Mouse (Mus musculus): ENCODE data around the gene Ehmt1. TPM values are rescaled to one million over a fixed set of nuclear protein-coding genes. Genes with fewer than 3 reads are reported as not detected.

Gene Ehmt1
- polyA plus RNA-seq, 1 experiment: 110 TPM

- Histone ChIP-seq H3K27me3 (ENCODE audit: control insufficient read depth, insufficient read depth, low read length) (no peaks in the 10 kb centered on the region), H3K36me3 (ENCODE audit: control insufficient read depth, insufficient read depth, low read length) (peaks cover 46% of the 10 kb centered on the region), H3K4me3 (ENCODE audit: control insufficient read depth, insufficient read depth, low read length) (no peak overlapping the region), H3K27ac (ENCODE audit: control insufficient read depth, insufficient read depth, low read length) (no peak overlapping the region), H3K4me1 (replicated peaks; ENCODE audit: control insufficient read depth, insufficient read depth, low read length) (no peaks in the 10 kb centered on the region)
- whole genome bisulfite sequencing: 89% methylated on average over 1 of the region's 1 CpGs
- TF ChIP-seq POLR2A (IDR thresholded peaks at IDR 0.05; ENCODE audit: control insufficient read depth, extremely low read depth, insufficient read depth, low read length, poor library complexity) (no peak), CTCF (IDR thresholded peaks at IDR 0.05; ENCODE audit: borderline replicate concordance, control insufficient read depth, extremely low read depth, insufficient read depth, low read length, poor library complexity) (no peak)
- no peak for DNase-seq
These were observed 72.9 kb downstream of the Ehmt1 start for GRCm38 (mm10) chr2:24846557-24846956.

GRCm38 (mm10) chr2:24845256-24845655 lies 74.2 kb downstream of the Ehmt1 start:
- H3K27ac ChIP-seq (ENCODE audit: control insufficient read depth, insufficient read depth, low read length): no peak overlapping the region
- 74% methylated on average over 1 of the region's 1 CpGs for WGBS
- no peaks in the 10 kb centered on the region for H3K27me3 ChIP-seq (ENCODE audit: control insufficient read depth, insufficient read depth, low read length)
- peaks cover 48% of the 10 kb centered on the region for H3K36me3 ChIP-seq (ENCODE audit: control insufficient read depth, insufficient read depth, low read length)
- no peak for TF ChIP-seq POLR2A (IDR thresholded peaks at IDR 0.05; ENCODE audit: control insufficient read depth, extremely low read depth, insufficient read depth, low read length, poor library complexity)
- no peak for TF ChIP-seq CTCF (IDR thresholded peaks at IDR 0.05; ENCODE audit: borderline replicate concordance, control insufficient read depth, extremely low read depth, insufficient read depth, low read length, poor library complexity)
- DNase-seq: no peak
- no peaks in the 10 kb centered on the region for H3K4me1 ChIP-seq (replicated peaks; ENCODE audit: control insufficient read depth, insufficient read depth, low read length)
- no peak overlapping the region for H3K4me3 ChIP-seq (ENCODE audit: control insufficient read depth, insufficient read depth, low read length)

GRCm38 (mm10) chr2:24830614-24831013 lies 88.8 kb downstream of the Ehmt1 start:
- no peak overlapping the region for H3K4me3 ChIP-seq (ENCODE audit: control insufficient read depth, insufficient read depth, low read length)

GRCm38 (mm10) chr2:24809746-24810145 lies 109.7 kb downstream of the Ehmt1 start:
- no peaks in the 10 kb centered on the region for H3K4me1 ChIP-seq (replicated peaks; ENCODE audit: control insufficient read depth, insufficient read depth, low read length)
- DNase-seq: no peak
- no peaks in the 10 kb centered on the region for H3K27me3 ChIP-seq (ENCODE audit: control insufficient read depth, insufficient read depth, low read length)
- WGBS: 92% methylated on average over 3 of the region's 3 CpGs
- no peak for TF ChIP-seq POLR2A (IDR thresholded peaks at IDR 0.05; ENCODE audit: control insufficient read depth, extremely low read depth, insufficient read depth, low read length, poor library complexity)
- TF ChIP-seq CTCF (IDR thresholded peaks at IDR 0.05; ENCODE audit: borderline replicate concordance, control insufficient read depth, extremely low read depth, insufficient read depth, low read length, poor library complexity): no peak
- H3K36me3 ChIP-seq (ENCODE audit: control insufficient read depth, insufficient read depth, low read length): peaks cover 53% of the 10 kb centered on the region
- no peak overlapping the region for H3K4me3 ChIP-seq (ENCODE audit: control insufficient read depth, insufficient read depth, low read length)
- H3K27ac ChIP-seq (ENCODE audit: control insufficient read depth, insufficient read depth, low read length): no peak overlapping the region

More at GRCm38 (mm10) chr2:24830614-24831013, 88.8 kb downstream of the Ehmt1 start:
- TF ChIP-seq POLR2A (IDR thresholded peaks at IDR 0.05; ENCODE audit: control insufficient read depth, extremely low read depth, insufficient read depth, low read length, poor library complexity) (no peak), CTCF (IDR thresholded peaks at IDR 0.05; ENCODE audit: borderline replicate concordance, control insufficient read depth, extremely low read depth, insufficient read depth, low read length, poor library complexity) (no peak)
- H3K4me1 ChIP-seq (replicated peaks; ENCODE audit: control insufficient read depth, insufficient read depth, low read length): no peaks in the 10 kb centered on the region
- DNase-seq: no peak
- WGBS: 82% methylated on average over 3 of the region's 3 CpGs
- H3K36me3 ChIP-seq (ENCODE audit: control insufficient read depth, insufficient read depth, low read length): peaks cover 36% of the 10 kb centered on the region
- H3K27ac ChIP-seq (ENCODE audit: control insufficient read depth, insufficient read depth, low read length): no peak overlapping the region
- no peaks in the 10 kb centered on the region for H3K27me3 ChIP-seq (ENCODE audit: control insufficient read depth, insufficient read depth, low read length)

- peaks cover 55% of the 10 kb centered on the region for H3K36me3 ChIP-seq (ENCODE audit: control insufficient read depth, insufficient read depth, low read length)
- no peaks in the 10 kb centered on the region for H3K4me1 ChIP-seq (replicated peaks; ENCODE audit: control insufficient read depth, insufficient read depth, low read length)
- 99% methylated on average over 10 of the region's 10 CpGs for WGBS
These were observed 111.7 kb downstream of the Ehmt1 start for GRCm38 (mm10) chr2:24807691-24808090.

GRCm38 (mm10) chr2:24807036-24807435 lies 112.4 kb downstream of the Ehmt1 start:
- peaks cover 54% of the 10 kb centered on the region for H3K36me3 ChIP-seq (ENCODE audit: control insufficient read depth, insufficient read depth, low read length)
- H3K27me3 ChIP-seq (ENCODE audit: control insufficient read depth, insufficient read depth, low read length): no peaks in the 10 kb centered on the region
- 99% methylated on average over 3 of the region's 3 CpGs for WGBS
- TF ChIP-seq CTCF (IDR thresholded peaks at IDR 0.05; ENCODE audit: borderline replicate concordance, control insufficient read depth, extremely low read depth, insufficient read depth, low read length, poor library complexity): no peak
- no peak for TF ChIP-seq POLR2A (IDR thresholded peaks at IDR 0.05; ENCODE audit: control insufficient read depth, extremely low read depth, insufficient read depth, low read length, poor library complexity)
- H3K4me3 ChIP-seq (ENCODE audit: control insufficient read depth, insufficient read depth, low read length): no peak overlapping the region
- no peaks in the 10 kb centered on the region for H3K4me1 ChIP-seq (replicated peaks; ENCODE audit: control insufficient read depth, insufficient read depth, low read length)
- no peak for DNase-seq
- no peak overlapping the region for H3K27ac ChIP-seq (ENCODE audit: control insufficient read depth, insufficient read depth, low read length)

More at GRCm38 (mm10) chr2:24807691-24808090, 111.7 kb downstream of the Ehmt1 start:
- no peak for DNase-seq
- Histone ChIP-seq H3K27ac (ENCODE audit: control insufficient read depth, insufficient read depth, low read length) (no peak overlapping the region), H3K27me3 (ENCODE audit: control insufficient read depth, insufficient read depth, low read length) (no peaks in the 10 kb centered on the region), H3K4me3 (ENCODE audit: control insufficient read depth, insufficient read depth, low read length) (no peak overlapping the region)
- TF ChIP-seq CTCF (IDR thresholded peaks at IDR 0.05; ENCODE audit: borderline replicate concordance, control insufficient read depth, extremely low read depth, insufficient read depth, low read length, poor library complexity) (no peak), POLR2A (IDR thresholded peaks at IDR 0.05; ENCODE audit: control insufficient read depth, extremely low read depth, insufficient read depth, low read length, poor library complexity) (no peak)

- H3K36me3 ChIP-seq (ENCODE audit: control insufficient read depth, insufficient read depth, low read length): peaks cover 62% of the 10 kb centered on the region
- 99% methylated on average over 6 of the region's 6 CpGs for WGBS
These were observed 113.3 kb downstream of the Ehmt1 start for GRCm38 (mm10) chr2:24806143-24806542.

More at GRCm38 (mm10) chr2:24806143-24806542, 113.3 kb downstream of the Ehmt1 start:
- TF ChIP-seq POLR2A (IDR thresholded peaks at IDR 0.05; ENCODE audit: control insufficient read depth, extremely low read depth, insufficient read depth, low read length, poor library complexity) (no peak), CTCF (IDR thresholded peaks at IDR 0.05; ENCODE audit: borderline replicate concordance, control insufficient read depth, extremely low read depth, insufficient read depth, low read length, poor library complexity) (no peak)
- H3K4me3 ChIP-seq (ENCODE audit: control insufficient read depth, insufficient read depth, low read length): no peak overlapping the region
- H3K4me1 ChIP-seq (replicated peaks; ENCODE audit: control insufficient read depth, insufficient read depth, low read length): no peaks in the 10 kb centered on the region
- DNase-seq: no peak
- no peaks in the 10 kb centered on the region for H3K27me3 ChIP-seq (ENCODE audit: control insufficient read depth, insufficient read depth, low read length)
- H3K27ac ChIP-seq (ENCODE audit: control insufficient read depth, insufficient read depth, low read length): no peak overlapping the region

Data from thymus, adult 2 months (tissue).